Mouse (Mus musculus): ENCODE measurements at regions not wholly inside any gene's neighbourhood (a gene's known extent, or its start where the extent isn't known, plus 50 kb on each side); places are given as distances from the start of the nearest gene placed in this dataset.

GRCm38 (mm10) chr16:62681880-62682279 lies 104.7 kb downstream of the Nsun3 start:
- Histone ChIP-seq H3K27ac (no peak overlapping the region), H3K4me3 (no peak overlapping the region), H3K9me3 (no peaks in the 10 kb centered on the region), H3K36me3 (replicated peaks) (no peaks in the 10 kb centered on the region), H3K27me3 (ENCODE audit: poor library complexity, severe bottlenecking) (no peaks in the 10 kb centered on the region), H3K4me1 (no peaks in the 10 kb centered on the region)
- DNase-seq (ENCODE audit: extremely low spot score, low spot score) = no peak
- 83% methylated on average over 5 of the region's 5 CpGs for WGBS

- H3K9me3 ChIP-seq = no peaks in the 10 kb centered on the region
- H3K27me3 ChIP-seq (ENCODE audit: poor library complexity, severe bottlenecking) = no peaks in the 10 kb centered on the region
- no peak for DNase-seq (ENCODE audit: extremely low spot score, low spot score)
- no peak overlapping the region for H3K4me3 ChIP-seq
- no peaks in the 10 kb centered on the region for H3K36me3 ChIP-seq (replicated peaks)
- H3K4me1 ChIP-seq = no peaks in the 10 kb centered on the region
- no peak overlapping the region for H3K27ac ChIP-seq
- 82% methylated on average over 6 of the region's 6 CpGs for WGBS
Measured at GRCm38 (mm10) chr16:62676815-62677214, 109.8 kb downstream of the Nsun3 start.

- Histone ChIP-seq H3K9me3 (no peaks in the 10 kb centered on the region), H3K36me3 (replicated peaks) (no peaks in the 10 kb centered on the region), H3K27me3 (ENCODE audit: poor library complexity, severe bottlenecking) (no peaks in the 10 kb centered on the region), H3K4me1 (no peaks in the 10 kb centered on the region), H3K4me3 (no peak overlapping the region), H3K27ac (no peak overlapping the region)
- no peak for DNase-seq (ENCODE audit: extremely low spot score, low spot score)
- 93% methylated on average over 2 of the region's 2 CpGs for WGBS
Measured at GRCm38 (mm10) chr16:62657383-62657782, 129.2 kb downstream of the Nsun3 start.

- H3K27ac ChIP-seq = no peak overlapping the region
- WGBS = 86% methylated on average over 1 of the region's 1 CpGs
- H3K4me1 ChIP-seq = no peaks in the 10 kb centered on the region
- H3K27me3 ChIP-seq (ENCODE audit: poor library complexity, severe bottlenecking) = no peaks in the 10 kb centered on the region
- no peaks in the 10 kb centered on the region for H3K36me3 ChIP-seq (replicated peaks)
- DNase-seq (ENCODE audit: extremely low spot score, low spot score) = no peak
- H3K4me3 ChIP-seq = no peak overlapping the region
- H3K9me3 ChIP-seq = no peaks in the 10 kb centered on the region
Measured at GRCm38 (mm10) chr16:62654436-62654835, 132.2 kb downstream of the Nsun3 start.

- WGBS = 51% methylated on average over 8 of the region's 8 CpGs
- no peak overlapping the region for H3K27ac ChIP-seq
- no peak for DNase-seq (ENCODE audit: extremely low spot score, low spot score)
- no peak overlapping the region for H3K4me3 ChIP-seq
- no peaks in the 10 kb centered on the region for H3K27me3 ChIP-seq (ENCODE audit: poor library complexity, severe bottlenecking)
- no peaks in the 10 kb centered on the region for H3K9me3 ChIP-seq
- H3K4me1 ChIP-seq = no peaks in the 10 kb centered on the region
- no peaks in the 10 kb centered on the region for H3K36me3 ChIP-seq (replicated peaks)
Measured at GRCm38 (mm10) chr16:62653817-62654216, 132.8 kb downstream of the Nsun3 start.

DNA sequence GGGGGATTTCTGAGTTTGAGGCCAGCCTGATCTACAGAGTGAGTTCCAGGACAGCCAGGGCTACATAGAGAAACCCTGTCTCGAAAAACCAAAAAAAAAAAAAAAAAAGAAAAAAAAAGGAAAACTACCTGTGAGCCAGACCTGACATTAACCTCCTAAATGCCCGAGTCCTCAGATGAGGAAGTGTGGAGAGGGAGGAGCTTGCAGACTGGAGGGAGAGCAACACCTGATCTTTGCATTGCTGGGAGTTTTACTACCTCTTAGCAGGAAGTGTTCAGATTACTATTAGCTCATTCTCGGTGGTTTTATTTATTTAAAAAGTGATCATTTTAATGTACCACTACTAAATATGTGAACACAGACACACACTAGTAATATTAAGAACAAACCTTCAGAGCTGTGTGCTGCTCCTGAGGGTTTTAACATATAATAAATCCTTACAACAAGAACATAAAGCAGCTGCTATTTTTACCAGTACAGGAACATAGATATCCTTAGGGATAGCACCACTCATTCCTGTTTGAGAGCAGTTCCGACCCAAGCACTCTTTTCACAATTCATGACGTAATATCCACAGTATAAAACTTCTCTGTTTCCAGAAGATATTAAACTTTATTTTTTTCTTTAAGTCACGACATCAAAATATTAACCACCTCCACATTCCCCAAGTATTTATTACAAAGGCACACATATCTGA lies 133.7 kb downstream of the Nsun3 start:
- no peak overlapping the region for H3K4me3 ChIP-seq
- no peak overlapping the region for H3K27ac ChIP-seq
- no peaks in the 10 kb centered on the region for H3K36me3 ChIP-seq (replicated peaks)
- no peaks in the 10 kb centered on the region for H3K4me1 ChIP-seq
- H3K27me3 ChIP-seq (ENCODE audit: poor library complexity, severe bottlenecking) = no peaks in the 10 kb centered on the region
- DNase-seq (ENCODE audit: extremely low spot score, low spot score) = no peak
- WGBS = 79% methylated on average over 6 of the region's 6 CpGs
- H3K9me3 ChIP-seq = no peaks in the 10 kb centered on the region

- WGBS = 92% methylated on average over 7 of the region's 7 CpGs
- no peak overlapping the region for H3K27ac ChIP-seq
- no peaks in the 10 kb centered on the region for H3K4me1 ChIP-seq
- DNase-seq (ENCODE audit: extremely low spot score, low spot score) = no peak
- H3K4me3 ChIP-seq = no peak overlapping the region
- no peaks in the 10 kb centered on the region for H3K9me3 ChIP-seq
- no peaks in the 10 kb centered on the region for H3K27me3 ChIP-seq (ENCODE audit: poor library complexity, severe bottlenecking)
- no peaks in the 10 kb centered on the region for H3K36me3 ChIP-seq (replicated peaks)
Measured at GRCm38 (mm10) chr16:62650856-62651255, 135.8 kb downstream of the Nsun3 start.

DNA sequence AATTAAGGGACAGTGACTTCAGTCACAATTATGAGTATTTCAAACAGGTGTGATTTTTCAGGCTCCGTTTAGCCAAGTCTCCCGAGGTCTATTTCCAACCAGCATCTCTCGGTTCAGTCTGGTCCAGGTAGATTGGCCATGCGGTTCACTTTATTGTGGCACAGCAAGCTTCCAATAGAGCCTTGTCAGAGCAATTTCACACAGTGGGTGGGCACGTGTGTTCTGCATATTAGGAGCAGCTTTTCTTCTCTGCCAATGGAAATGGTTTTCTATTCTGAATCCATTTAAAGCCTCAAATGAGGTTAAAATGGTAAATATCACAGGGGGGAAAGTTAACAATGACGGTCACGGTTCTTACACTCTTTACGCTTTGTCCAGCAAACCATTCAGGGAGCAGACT lies 138.3 kb downstream of the Nsun3 start:
- Histone ChIP-seq H3K36me3 (replicated peaks) (no peaks in the 10 kb centered on the region), H3K9me3 (no peaks in the 10 kb centered on the region), H3K4me3 (no peak overlapping the region), H3K27ac (no peak overlapping the region), H3K4me1 (no peaks in the 10 kb centered on the region), H3K27me3 (ENCODE audit: poor library complexity, severe bottlenecking) (no peaks in the 10 kb centered on the region)
- no peak for DNase-seq (ENCODE audit: extremely low spot score, low spot score)
- 74% methylated on average over 8 of the region's 8 CpGs for WGBS

- Histone ChIP-seq H3K27me3 (ENCODE audit: poor library complexity, severe bottlenecking) (no peaks in the 10 kb centered on the region), H3K4me3 (no peak overlapping the region), H3K27ac (no peak overlapping the region), H3K36me3 (replicated peaks) (no peaks in the 10 kb centered on the region), H3K4me1 (no peaks in the 10 kb centered on the region), H3K9me3 (no peaks in the 10 kb centered on the region)
- DNase-seq (ENCODE audit: extremely low spot score, low spot score) = no peak
- WGBS = 84% methylated on average over 1 of the region's 1 CpGs
Measured at GRCm38 (mm10) chr16:62646113-62646512, 140.5 kb downstream of the Nsun3 start.

DNA sequence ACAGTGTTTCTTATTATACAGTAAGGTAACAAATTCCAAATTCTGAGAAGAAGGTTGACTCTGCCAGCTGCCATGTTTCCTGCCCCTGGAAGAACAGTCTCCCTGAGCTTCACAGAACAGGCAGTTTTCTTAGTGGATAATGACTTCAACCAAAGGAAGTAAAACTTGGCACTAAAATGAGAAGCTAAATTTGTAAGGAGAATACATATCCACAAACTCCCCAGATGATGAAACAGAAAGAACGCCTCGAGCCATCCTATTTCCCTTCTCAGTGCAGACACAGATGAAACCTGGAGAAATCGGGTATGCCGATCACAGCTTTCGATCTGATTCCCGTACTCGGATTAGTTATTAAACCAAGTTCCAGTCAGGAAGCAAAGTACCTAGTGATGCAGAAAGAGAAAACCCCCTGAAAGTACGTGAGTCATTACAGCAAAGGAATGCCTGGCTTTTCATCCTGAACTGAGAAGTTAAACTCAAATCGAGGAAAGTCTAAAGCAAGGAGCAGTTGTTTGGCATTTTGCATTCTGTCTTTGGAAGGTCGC lies 143.7 kb downstream of the Nsun3 start:
- WGBS = 92% methylated on average over 10 of the region's 10 CpGs
- H3K9me3 ChIP-seq = peaks cover 4% of the 10 kb centered on the region; the same call in 1 of the 2 replicates
- H3K27ac ChIP-seq = no peak overlapping the region
- no peaks in the 10 kb centered on the region for H3K27me3 ChIP-seq (ENCODE audit: poor library complexity, severe bottlenecking)
- no peak for DNase-seq (ENCODE audit: extremely low spot score, low spot score)
- H3K36me3 ChIP-seq (replicated peaks) = no peaks in the 10 kb centered on the region
- no peaks in the 10 kb centered on the region for H3K4me1 ChIP-seq
- H3K4me3 ChIP-seq = no peak overlapping the region

DNA sequence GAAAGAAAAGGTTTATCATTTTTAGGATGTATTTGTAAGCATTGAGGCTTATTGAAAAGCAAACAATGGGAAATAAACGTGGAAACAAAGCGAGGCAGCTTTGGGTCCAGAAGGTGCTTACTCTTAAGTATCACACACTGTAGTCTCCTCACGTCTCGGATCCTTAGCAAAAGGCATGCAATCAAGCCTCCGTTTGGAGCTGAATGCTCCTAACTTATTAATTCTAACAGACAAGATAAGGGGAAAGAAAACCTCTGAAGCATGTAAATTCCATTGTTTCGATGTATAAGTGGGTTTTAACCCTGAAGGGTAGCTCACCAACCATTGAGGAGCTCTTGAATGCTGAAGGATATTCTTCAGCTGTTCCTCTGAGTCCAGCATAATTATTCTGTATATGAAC lies 162.7 kb downstream of the Nsun3 start:
- WGBS = 73% methylated on average over 6 of the region's 6 CpGs
- no peaks in the 10 kb centered on the region for H3K4me1 ChIP-seq
- H3K9me3 ChIP-seq = no peaks in the 10 kb centered on the region
- H3K27ac ChIP-seq = no peak overlapping the region
- no peaks in the 10 kb centered on the region for H3K27me3 ChIP-seq (ENCODE audit: poor library complexity, severe bottlenecking)
- DNase-seq (ENCODE audit: extremely low spot score, low spot score) = no peak
- no peak overlapping the region for H3K4me3 ChIP-seq
- no peaks in the 10 kb centered on the region for H3K36me3 ChIP-seq (replicated peaks)

DNA sequence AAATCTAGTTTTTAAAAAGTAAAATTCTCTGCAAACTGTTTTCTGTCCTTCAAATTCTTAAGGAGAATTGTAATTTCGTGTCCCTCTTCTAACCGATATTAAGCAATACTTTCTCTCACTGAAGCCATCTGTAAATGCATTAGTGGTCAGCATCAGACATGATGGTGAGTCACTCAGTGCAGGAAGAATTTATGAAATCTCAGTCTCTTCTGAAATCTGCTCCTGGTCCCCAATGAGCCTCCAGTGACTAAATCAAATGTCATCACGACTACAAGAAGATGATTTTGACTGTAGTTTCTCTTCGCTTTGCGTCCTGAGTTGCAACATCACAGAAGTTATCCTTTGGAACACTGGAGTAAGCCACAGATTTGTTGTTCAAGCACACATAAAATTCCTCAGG lies 175.7 kb downstream of the Nsun3 start:
- 91% methylated on average over 5 of the region's 5 CpGs for WGBS
- Histone ChIP-seq H3K27ac (no peak overlapping the region), H3K9me3 (no peaks in the 10 kb centered on the region), H3K4me3 (no peak overlapping the region), H3K27me3 (ENCODE audit: poor library complexity, severe bottlenecking) (no peaks in the 10 kb centered on the region), H3K36me3 (replicated peaks) (no peaks in the 10 kb centered on the region), H3K4me1 (no peaks in the 10 kb centered on the region)
- no peak for DNase-seq (ENCODE audit: extremely low spot score, low spot score)

- 94% methylated on average over 3 of the region's 3 CpGs for WGBS
Measured at GRCm38 (mm10) chr16:62608617-62609016, 178.0 kb downstream of the Nsun3 start.

GRCm38 (mm10) chr16:62605920-62606319 lies 180.7 kb downstream of the Nsun3 start:
- H3K4me3 ChIP-seq = no peak overlapping the region
- WGBS = 91% methylated on average over 1 of the region's 1 CpGs
- no peaks in the 10 kb centered on the region for H3K9me3 ChIP-seq
- H3K27me3 ChIP-seq (ENCODE audit: poor library complexity, severe bottlenecking) = no peaks in the 10 kb centered on the region
- H3K36me3 ChIP-seq (replicated peaks) = no peaks in the 10 kb centered on the region
- H3K27ac ChIP-seq = no peak overlapping the region
- DNase-seq (ENCODE audit: extremely low spot score, low spot score) = no peak
- H3K4me1 ChIP-seq = no peaks in the 10 kb centered on the region

More at GRCm38 (mm10) chr16:62608617-62609016, 178.0 kb downstream of the Nsun3 start:
- Histone ChIP-seq H3K9me3 (no peaks in the 10 kb centered on the region), H3K4me3 (no peak overlapping the region), H3K36me3 (replicated peaks) (no peaks in the 10 kb centered on the region), H3K4me1 (no peaks in the 10 kb centered on the region), H3K27me3 (ENCODE audit: poor library complexity, severe bottlenecking) (no peaks in the 10 kb centered on the region), H3K27ac (no peak overlapping the region)
- no peak for DNase-seq (ENCODE audit: extremely low spot score, low spot score)
